Mouse (Mus musculus) CH12.LX (cell line): ENCODE measurements around the gene Zfp677. TPM values are rescaled to one million over a fixed set of nuclear protein-coding genes. Genes with fewer than 3 reads are reported as not detected.
"Not testable (repeated sequence)": the region's sequence is repeated elsewhere in the genome, so short reads cannot be mapped to it uniquely, and the experiment has no call there.

Source experiments
- DNase-seq: peaks from one replicate; pipeline ENCODE4 v3.0.0-alpha.2; 2013; ENCODE audit errors: extremely low read depth
- H3K27ac ChIP-seq: 2 replicates; pipeline ENCODE4 v1.5.1; 2012; ENCODE audit warnings: low read depth, mild to moderate bottlenecking, control low read depth, moderate library complexity; ENCODE audit not compliant: insufficient read depth
- H3K27me3 ChIP-seq: replicated peaks from 2 replicates; pipeline ENCODE3; 2012; ENCODE audit warnings: inconsistent platforms
- H3K36me3 ChIP-seq, 2 experiments: replicated peaks in 1 of 2; 2 replicates each; pipeline versions ENCODE3 to v1.6.1; 2012; ENCODE audit warnings: inconsistent platforms in 1 of 2, low read length in 1 of 2, mild to moderate bottlenecking in 1 of 2, mixed read lengths in 1 of 2, moderate library complexity in 1 of 2; ENCODE audit not compliant: control insufficient read depth in 1 of 2, insufficient read depth in 1 of 2
- H3K4me1 ChIP-seq, 2 experiments: 2 replicates each; pipeline ENCODE4 v1.6.1; 2012; ENCODE audit warnings: inconsistent platforms in 1 of 2, moderate library complexity in 1 of 2; ENCODE audit not compliant: insufficient read depth in 2 of 2, control insufficient read depth in 1 of 2
- H3K4me2 ChIP-seq: 2 replicates; pipeline ENCODE4 v1.6.1; 2012; ENCODE audit warnings: low read depth, mild to moderate bottlenecking, control low read depth; ENCODE audit not compliant: poor library complexity, insufficient read depth, severe bottlenecking
- H3K4me3 ChIP-seq, 3 experiments: fragments of 150-350 bp in 1 of 3; sonication (generic) in 1 of 3; replicated peaks in 1 of 3; 2 replicates each; pipeline versions ENCODE3 to v1.5.1; 2011 to 2012; ENCODE audit warnings: low read depth in 2 of 3, low read length in 2 of 3, mild to moderate bottlenecking in 2 of 3, moderate library complexity in 2 of 3, control low read depth in 1 of 3, improper control_type of control experiment in 1 of 3, inconsistent platforms in 1 of 3, mixed read lengths in 1 of 3; ENCODE audit not compliant: poor library complexity in 1 of 3
- H3K79me2 ChIP-seq: replicated peaks from 2 replicates; pipeline ENCODE4 v1.6.1; 2012; ENCODE audit warnings: mild to moderate bottlenecking, moderate library complexity; ENCODE audit not compliant: control insufficient read depth, poor library complexity, insufficient read depth, severe bottlenecking; ENCODE audit errors: extremely low read depth
- H3K9ac ChIP-seq: 2 replicates; pipeline ENCODE4 v1.6.1; 2012; ENCODE audit warnings: low read depth, mild to moderate bottlenecking, control low read depth, moderate library complexity; ENCODE audit not compliant: insufficient read depth
- H3K9me3 ChIP-seq: replicated peaks from 2 replicates; pipeline ENCODE3; 2012; ENCODE audit warnings: low read length, inconsistent platforms, mixed read lengths
- BHLHE40 ChIP-seq: IDR thresholded peaks from 2 replicates; pipeline ENCODE4 v1.6.1; 2011; ENCODE audit warnings: mild to moderate bottlenecking, low read depth, low read length, improper control_type of control experiment
- CHD1 ChIP-seq: IDR thresholded peaks from 2 replicates; pipeline ENCODE4 v1.6.1; 2012; ENCODE audit warnings: low read depth, low read length, improper control_type of control experiment, inconsistent platforms
- EP300 ChIP-seq: IDR thresholded peaks from 2 replicates; pipeline ENCODE4 v1.6.1; 2011; ENCODE audit warnings: low read length, improper control_type of control experiment
- IRF4 ChIP-seq: IDR thresholded peaks from 2 replicates; pipeline ENCODE4 v1.6.1; 2014; ENCODE audit warnings: low read depth, mild to moderate bottlenecking, inconsistent platforms, low read length, improper control_type of control experiment
- MEF2A ChIP-seq: IDR thresholded peaks from 2 replicates; pipeline ENCODE4 v1.6.1; 2014; ENCODE audit warnings: low read depth, mild to moderate bottlenecking, inconsistent platforms, low read length, improper control_type of control experiment, borderline replicate concordance
- MYC ChIP-seq: IDR thresholded peaks from 2 replicates; pipeline ENCODE4 v1.6.1; 2011; ENCODE audit warnings: low read depth, mild to moderate bottlenecking, improper control_type of control experiment, low read length
- POLR2A ChIP-seq: IDR thresholded peaks from 2 replicates; pipeline ENCODE4 v1.6.1; 2011; ENCODE audit warnings: low read depth, mild to moderate bottlenecking, improper control_type of control experiment, low read length
- SIN3A ChIP-seq: IDR thresholded peaks from 2 replicates; pipeline ENCODE4 v1.6.1; 2012; ENCODE audit warnings: low read length, improper control_type of control experiment, inconsistent platforms
- TBP ChIP-seq: conservative IDR thresholded peaks from 2 replicates; pipeline ENCODE4 v1.6.1; 2011; ENCODE audit warnings: low read depth, low read length, improper control_type of control experiment
- TCF12 ChIP-seq: IDR thresholded peaks from 2 replicates; pipeline ENCODE4 v1.6.1; 2014; ENCODE audit warnings: low read depth, mild to moderate bottlenecking, inconsistent platforms, low read length, improper control_type of control experiment
- dilution Hi-C: fragments of 300-500 bp; cut with MboI; formaldehyde crosslinking; loops from 2 replicates; pipeline ENCODE4 v1.14.3; 2020; ENCODE audit warnings: low sequenced_read_pairs; ENCODE audit not compliant: extremely low pct_unique_long_range_greater_than_20kb, extremely low pct_ligation_motif_present
- in situ Hi-C: fragments of 300-500 bp; cut with MboI; formaldehyde crosslinking; loops from 3 replicates; pipeline ENCODE4 v1.14.3; 2019; ENCODE audit warnings: low sequenced_read_pairs, low pct_ligation_motif_present, low pct_unique_long_range_greater_than_20kb, mixed read lengths
- polyA plus RNA-seq: library from polyadenylated mRNA; unstranded; fragments of >175 nt; gene quantifications from 2 replicates; pipeline ENCODE4 v1.2.1, GENCODE M21; 2012; ENCODE audit warnings: low read depth; ENCODE audit not compliant: insufficient read length
- total RNA-seq, 2 experiments: library from RNA; depleted of rRNA; stranded (reverse); fragments of 300-350 nt in 1 of 2; fragments of >200 nt in 1 of 2; gene quantifications; 2 replicates each; pipeline ENCODE4 v1.2.3; 2012 to 2014

The Zfp677 gene
- total and polyA plus RNA-seq, 3 experiments, result 1.4 to 4.1 (median 1.8) TPM

DNA sequence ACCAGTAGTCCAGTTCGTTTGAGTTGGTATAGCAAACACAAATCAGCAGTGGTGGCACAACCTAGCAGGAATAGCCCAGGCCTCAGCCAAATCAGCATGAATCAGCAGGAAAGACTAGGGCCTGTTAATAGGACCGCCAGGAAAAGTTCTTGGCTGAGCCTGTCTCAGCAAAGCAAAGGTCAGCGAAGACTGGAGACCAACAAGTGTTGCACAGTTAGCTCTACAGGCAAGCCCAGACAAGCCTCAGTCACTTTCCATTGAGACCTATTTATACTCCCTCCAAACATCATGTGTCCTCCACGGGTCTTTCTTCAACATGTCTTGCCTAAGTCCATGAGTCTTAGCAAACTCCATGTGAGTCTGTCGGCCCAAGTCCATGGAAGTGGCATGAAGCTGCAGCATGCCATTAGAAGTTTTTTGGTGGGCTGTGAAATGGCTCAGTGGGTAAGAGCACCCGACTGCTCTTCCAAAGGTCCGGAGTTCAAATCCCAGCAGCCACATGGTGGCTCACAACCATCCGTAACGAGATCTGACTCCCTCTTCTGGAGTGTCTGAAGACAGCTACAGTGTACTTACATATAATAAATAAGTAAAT lies 55.4 kb downstream of the Zfp677 start:
- H3K27me3 ChIP-seq, dilution Hi-C loops, H3K9me3 ChIP-seq, H3K79me2 ChIP-seq, H3K4me3 ChIP-seq, in situ Hi-C loops: not testable (repeated sequence)
- peak; percentile 18 for DNase-seq
- H3K27ac ChIP-seq, result peak overlapping the region; percentile 82
- peaks cover 15 to 16% of the 10 kb centered on the region in 2 experiments for H3K4me1 ChIP-seq
- H3K4me2 ChIP-seq, result peak overlapping the region; percentile 65
- H3K9ac ChIP-seq, result peak overlapping the region; percentile 45
- peaks cover 6 to 15% of the 10 kb centered on the region in 2 experiments for H3K36me3 ChIP-seq
- TF ChIP-seq POLR2A, result peak; percentile 38; the same call in 1 of the 2 replicates
- peak; percentile 37; the same call in 1 of the 2 replicates for TF ChIP-seq TCF12
- TF ChIP-seq CHD1, result peak; percentile 97
- TF ChIP-seq EP300, result 0 out of 2 replicates have a peak, but pooled peaks have one; percentile 31
- peak; percentile 74 for TF ChIP-seq TBP
- peak; percentile 22; the same call in 1 of the 2 replicates for TF ChIP-seq MYC
- peak; percentile 25; the same call in 1 of the 2 replicates for TF ChIP-seq SIN3A
- peak; percentile 56; the same call in 1 of the 2 replicates for TF ChIP-seq BHLHE40
- TF ChIP-seq MEF2A, result peak; percentile 93
- peak; percentile 48; the same call in 1 of the 2 replicates for TF ChIP-seq IRF4

Other genes with a start within 250 kb of the Zfp677 start
- not detected in 2 replicates for gene Vmn1r234, start 157.7 kb upstream of the Zfp677 start, total RNA-seq (2012; rRNA removed)
- gene Vmn1r234, start 157.7 kb upstream of the Zfp677 start, total RNA-seq (2014; rRNA removed), result not detected in 2 replicates
- not detected in 2 replicates for gene Vmn1r234, start 157.7 kb upstream of the Zfp677 start, polyA plus RNA-seq
- gene Vmn1r235, start 127.3 kb upstream of the Zfp677 start, total RNA-seq (2012; rRNA removed), result not detected in 2 replicates
- gene Vmn1r235, start 127.3 kb upstream of the Zfp677 start, total RNA-seq (2014; rRNA removed), result not detected in 2 replicates
- gene Vmn1r235, start 127.3 kb upstream of the Zfp677 start, polyA plus RNA-seq, result not detected in 2 replicates
- gene Vmn1r236, start 100.8 kb upstream of the Zfp677 start, total RNA-seq (2012; rRNA removed), result not detected in 2 replicates
- not detected in 2 replicates for gene Vmn1r236, start 100.8 kb upstream of the Zfp677 start, total RNA-seq (2014; rRNA removed)
- not detected in 2 replicates for gene Vmn1r236, start 100.8 kb upstream of the Zfp677 start, polyA plus RNA-seq
- gene Vmn1r237, start 71.9 kb upstream of the Zfp677 start, total RNA-seq (2012; rRNA removed), result not detected in 2 replicates
- not detected in 2 replicates for gene Vmn1r237, start 71.9 kb upstream of the Zfp677 start, total RNA-seq (2014; rRNA removed)
- gene Vmn1r237, start 71.9 kb upstream of the Zfp677 start, polyA plus RNA-seq, result not detected in 2 replicates
- 7.9 and 8.4 TPM in 2 replicates for gene Zfp54, start 39.5 kb downstream of the Zfp677 start, total RNA-seq (2012; rRNA removed)
- 11.9 and 12.5 TPM in 2 replicates for gene Zfp54, start 39.5 kb downstream of the Zfp677 start, total RNA-seq (2014; rRNA removed)
- 3.6 and 3.8 TPM in 2 replicates for gene Zfp54, start 39.5 kb downstream of the Zfp677 start, polyA plus RNA-seq
- 6.1 and 6.8 TPM in 2 replicates for gene Zfp51, start 66.6 kb downstream of the Zfp677 start, total RNA-seq (2012; rRNA removed)
- gene Zfp51, start 66.6 kb downstream of the Zfp677 start, total RNA-seq (2014; rRNA removed), result 16.7 and 18.1 TPM in 2 replicates
- gene Zfp51, start 66.6 kb downstream of the Zfp677 start, polyA plus RNA-seq, result 4.5 TPM in 2 replicates
- 4.7 and 5.4 TPM in 2 replicates for gene Zfp53, start 105.2 kb downstream of the Zfp677 start, total RNA-seq (2012; rRNA removed)
- 8.4 and 9.6 TPM in 2 replicates for gene Zfp53, start 105.2 kb downstream of the Zfp677 start, total RNA-seq (2014; rRNA removed)
- gene Zfp53, start 105.2 kb downstream of the Zfp677 start, polyA plus RNA-seq, result 2.4 and 3.7 TPM in 2 replicates
- 8.6 and 9.6 TPM in 2 replicates for gene Zfp52, start 151.8 kb downstream of the Zfp677 start, total RNA-seq (2012; rRNA removed)
- 15.4 and 16.3 TPM in 2 replicates for gene Zfp52, start 151.8 kb downstream of the Zfp677 start, total RNA-seq (2014; rRNA removed)
- gene Zfp52, start 151.8 kb downstream of the Zfp677 start, polyA plus RNA-seq, result 5.9 and 6.4 TPM in 2 replicates
- gene Zfp948, start 183.3 kb downstream of the Zfp677 start, total RNA-seq (2012; rRNA removed), result 0.72 and 0.97 TPM in 2 replicates
- gene Zfp948, start 183.3 kb downstream of the Zfp677 start, total RNA-seq (2014; rRNA removed), result 1.6 and 1.7 TPM in 2 replicates
- 0.67 and 0.74 TPM in 2 replicates for gene Zfp948, start 183.3 kb downstream of the Zfp677 start, polyA plus RNA-seq